Mouse (Mus musculus): ENCODE measurements around the gene Treml1.
"Not testable (repeated sequence)": the region's sequence is repeated elsewhere in the genome, so short reads cannot be mapped to it uniquely, and the experiment has no call there.

Gene Treml1

DNA sequence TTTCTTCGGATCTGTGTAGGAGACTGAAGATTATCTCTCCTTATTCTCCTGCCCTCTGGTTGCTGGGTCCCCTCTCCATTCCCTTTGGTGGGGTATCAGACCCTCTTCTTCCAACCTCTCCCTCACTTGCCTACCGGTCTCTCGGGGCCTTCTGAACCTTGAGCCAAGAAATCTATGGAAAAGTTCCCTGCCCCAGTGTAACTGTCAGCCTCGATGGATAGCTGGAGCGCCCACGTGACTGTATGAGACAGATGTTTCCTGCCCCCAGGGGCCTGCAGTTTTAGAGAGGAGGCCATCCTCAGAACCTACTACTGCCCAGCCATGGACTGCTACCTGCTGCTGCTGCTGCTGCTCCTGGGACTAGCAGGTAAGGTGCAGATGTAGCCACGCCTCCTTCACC is at the start of gene Treml1:
Treml1 (plus strand) TSS at position 301 of the 400 bp plus-strand sequence.
- DNase-seq (ENCODE audit: low read depth, low spot score): no peak

DNA sequence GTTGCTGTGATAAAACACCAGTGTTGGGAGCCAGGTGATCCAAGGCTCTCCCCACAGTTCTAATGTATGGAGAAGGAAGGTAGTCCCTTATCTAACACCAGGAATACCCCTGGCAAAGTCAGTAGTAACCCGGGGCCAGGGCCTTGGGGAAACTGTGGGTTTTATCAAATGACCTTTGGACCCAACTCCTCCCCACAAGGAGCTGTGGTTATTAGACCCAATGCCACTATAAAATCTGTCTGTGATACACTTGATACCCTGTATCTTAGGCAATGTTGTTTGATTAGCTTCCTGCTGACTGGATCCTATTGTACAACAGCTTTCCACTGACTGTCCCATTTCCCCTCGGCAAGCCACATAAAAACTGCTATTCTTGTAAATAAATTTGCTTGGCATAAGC is 47.6 kb upstream of the Treml1 start:
- DNase-seq (ENCODE audit: low read depth, low spot score): no peak

GRCm38 (mm10) chr17:48315905-48316579 is 43.7 kb upstream of the Treml1 start, which contains the start of gene B430306N03Rik:
TSS of gene B430306N03Rik (plus strand) at chr17:48316141.
- DNase-seq (ENCODE audit: low read depth, low spot score): not testable (repeated sequence)

DNA sequence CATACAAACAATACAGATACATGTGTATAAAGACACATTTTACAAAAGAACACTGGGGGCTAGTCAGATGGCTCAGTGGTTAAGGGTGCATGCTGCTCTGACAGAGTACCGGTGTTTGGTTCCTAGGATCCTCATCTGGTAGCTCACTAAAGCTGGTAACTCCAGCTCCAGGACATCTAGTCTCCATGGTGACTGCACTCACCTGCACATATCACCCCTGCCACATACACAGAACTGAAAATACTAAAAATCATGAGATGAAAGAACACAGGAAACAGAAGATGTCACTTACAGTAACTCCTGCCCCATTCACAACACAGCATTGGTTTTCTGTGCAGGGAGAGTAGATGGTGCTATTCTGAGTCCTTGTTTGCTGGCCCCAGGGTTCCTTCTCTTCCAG is 41.0 kb upstream of the Treml1 start:
- no peak for DNase-seq (ENCODE audit: low read depth, low spot score)

GRCm38 (mm10) chr17:48321279-48321678 is 38.4 kb upstream of the Treml1 start:
- no peak for DNase-seq (ENCODE audit: low read depth, low spot score)

- DNase-seq (ENCODE audit: low read depth, low spot score): peak; percentile 87
Observed at GRCm38 (mm10) chr17:48323236-48323635, 36.5 kb upstream of the Treml1 start.

DNA sequence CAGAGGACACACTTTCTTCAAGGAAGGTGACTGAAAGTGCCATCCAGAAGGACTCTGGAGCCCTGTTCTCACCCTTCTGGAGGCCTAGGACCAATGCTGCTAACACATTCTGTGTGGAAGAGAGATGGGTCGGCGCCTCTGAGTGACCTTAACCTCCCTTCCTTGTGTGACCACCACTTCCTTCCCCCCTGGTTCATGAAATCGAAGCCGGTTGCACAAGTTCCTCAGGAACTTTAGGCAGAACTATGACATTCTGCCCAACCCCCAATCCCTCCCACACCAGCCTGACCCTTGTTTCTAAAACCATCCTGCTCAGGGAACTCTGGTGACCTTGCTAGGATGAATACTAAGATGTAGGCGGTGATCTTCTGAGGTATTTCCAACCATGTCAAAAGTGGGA is 35.5 kb upstream of the Treml1 start:
- no peak for DNase-seq (ENCODE audit: low read depth, low spot score)

DNA sequence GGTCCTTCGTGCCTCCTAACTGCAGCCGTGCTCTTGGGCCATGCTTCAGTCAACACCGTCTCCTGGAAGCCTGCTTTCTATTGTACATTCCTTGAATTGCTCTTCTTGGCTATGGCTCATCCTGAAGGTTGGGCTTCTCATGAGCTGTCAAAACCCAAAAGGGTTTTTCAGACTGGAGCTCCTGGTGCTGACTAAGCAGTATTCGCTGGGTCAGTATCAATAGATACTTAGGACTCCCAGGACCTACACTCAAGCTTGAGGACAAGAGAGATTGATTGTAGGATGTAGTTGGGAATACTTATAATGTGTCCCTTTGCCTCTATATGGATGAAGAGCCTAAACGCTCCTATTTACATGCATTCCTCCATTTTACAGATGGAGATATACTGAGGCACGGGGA is 34.6 kb upstream of the Treml1 start:
- DNase-seq (ENCODE audit: low read depth, low spot score): no peak

- no peak for DNase-seq (ENCODE audit: low read depth, low spot score)
Observed at GRCm38 (mm10) chr17:48325638-48326037, 34.1 kb upstream of the Treml1 start.

DNA sequence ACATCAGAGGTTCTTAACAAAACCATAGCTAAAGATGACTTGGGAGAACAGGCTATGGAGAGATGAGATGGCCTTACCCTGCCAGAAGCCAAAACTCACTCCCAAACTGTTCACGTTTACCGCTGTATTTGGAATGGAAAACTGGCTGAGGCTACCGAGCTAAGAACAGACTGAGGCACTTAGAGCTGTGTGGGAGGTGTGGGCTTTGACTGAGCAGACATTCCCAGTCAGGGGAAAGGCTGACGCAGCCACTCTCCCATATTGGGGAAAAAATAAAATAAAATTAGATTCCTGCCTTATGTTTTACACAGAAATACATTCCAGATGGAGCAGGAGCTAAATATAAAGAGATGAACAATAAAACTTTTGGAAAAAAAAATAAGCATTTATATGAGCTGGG is 33.1 kb upstream of the Treml1 start:
- no peak for DNase-seq (ENCODE audit: low read depth, low spot score)

- no peak for DNase-seq (ENCODE audit: low read depth, low spot score)
Observed at GRCm38 (mm10) chr17:48332524-48332923, 27.2 kb upstream of the Treml1 start.

DNA sequence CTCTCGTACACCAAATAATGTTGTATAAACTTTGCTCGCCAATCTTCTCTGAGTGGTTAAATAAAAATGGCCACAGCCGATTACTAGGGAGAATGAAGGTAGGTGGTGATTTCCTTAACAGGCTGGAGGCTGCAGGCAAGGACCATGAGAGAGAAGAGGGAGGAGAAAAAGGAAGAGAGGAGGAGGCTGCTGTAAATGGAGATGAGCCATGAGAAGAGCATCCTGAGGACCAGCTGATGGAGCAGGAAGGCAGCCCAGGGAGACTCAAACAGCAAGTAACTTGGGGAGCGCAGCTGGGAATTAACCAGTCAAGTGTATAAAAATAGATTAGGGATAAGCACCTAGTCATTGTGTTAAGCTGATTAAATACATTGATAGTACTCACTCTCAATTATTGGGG is 25.5 kb upstream of the Treml1 start:
- no peak for DNase-seq (ENCODE audit: low read depth, low spot score)

DNA sequence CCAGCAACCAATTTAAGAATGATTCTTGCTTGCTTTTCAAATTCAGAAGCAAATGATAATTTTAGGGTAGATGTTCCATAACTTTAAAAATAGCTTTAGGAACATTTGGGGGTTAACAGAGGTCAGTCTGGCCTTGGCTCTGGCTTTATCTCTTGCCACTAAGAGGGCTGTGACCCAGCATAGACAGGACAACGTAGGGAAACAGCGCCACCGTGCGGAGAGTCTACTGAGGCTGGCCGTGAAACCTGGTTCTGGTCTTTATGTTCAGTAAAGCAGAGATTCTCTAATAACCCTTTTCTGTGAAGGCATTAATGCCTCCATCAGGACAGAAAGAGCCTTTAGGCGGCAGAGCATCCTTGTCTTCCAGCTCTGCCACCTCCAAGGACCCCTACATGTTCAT is 22.9 kb upstream of the Treml1 start:
- peak; percentile 75 for DNase-seq (ENCODE audit: low read depth, low spot score)

- no peak for DNase-seq (ENCODE audit: low read depth, low spot score)
Observed at GRCm38 (mm10) chr17:48340267-48340666, 19.4 kb upstream of the Treml1 start.

DNA sequence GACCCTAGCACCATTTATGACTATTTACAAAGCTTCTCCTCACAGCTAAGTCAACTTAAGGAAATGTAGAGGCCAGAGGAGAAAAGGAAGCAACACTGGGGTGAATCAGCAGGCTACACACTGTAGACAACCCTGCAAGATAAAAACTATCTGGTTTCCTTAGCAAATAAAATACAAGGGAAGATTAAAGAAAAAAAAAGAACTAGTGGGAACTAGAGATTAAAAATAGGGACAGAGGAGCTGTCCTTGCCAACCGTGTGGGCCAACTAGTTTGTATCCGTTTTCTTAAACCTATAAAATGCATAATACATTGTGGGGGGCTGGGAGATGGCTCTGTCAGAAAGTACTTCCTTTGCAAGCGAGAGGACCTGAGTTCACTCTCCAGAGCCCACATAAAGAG is 17.8 kb upstream of the Treml1 start:
- no peak for DNase-seq (ENCODE audit: low read depth, low spot score)

DNA sequence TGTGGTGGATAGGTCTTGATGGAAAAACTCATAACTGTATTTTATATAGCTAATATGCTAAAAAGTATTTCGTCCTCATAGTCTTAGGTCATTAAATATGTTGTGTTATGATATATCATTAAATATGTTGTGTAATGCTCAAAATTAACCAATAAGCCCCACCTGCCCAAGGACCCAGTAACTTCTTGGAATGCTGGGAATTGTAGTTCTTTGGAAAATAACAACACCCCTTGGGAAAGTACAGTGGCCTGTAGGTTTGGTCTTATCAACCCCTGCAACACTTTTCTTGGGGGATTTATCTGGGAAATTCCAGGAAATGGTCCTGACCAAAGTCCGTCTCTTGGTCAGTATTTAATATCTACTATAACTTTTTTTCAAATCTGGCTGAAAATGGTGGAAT is 16.7 kb upstream of the Treml1 start:
- no peak for DNase-seq (ENCODE audit: low read depth, low spot score)

DNA sequence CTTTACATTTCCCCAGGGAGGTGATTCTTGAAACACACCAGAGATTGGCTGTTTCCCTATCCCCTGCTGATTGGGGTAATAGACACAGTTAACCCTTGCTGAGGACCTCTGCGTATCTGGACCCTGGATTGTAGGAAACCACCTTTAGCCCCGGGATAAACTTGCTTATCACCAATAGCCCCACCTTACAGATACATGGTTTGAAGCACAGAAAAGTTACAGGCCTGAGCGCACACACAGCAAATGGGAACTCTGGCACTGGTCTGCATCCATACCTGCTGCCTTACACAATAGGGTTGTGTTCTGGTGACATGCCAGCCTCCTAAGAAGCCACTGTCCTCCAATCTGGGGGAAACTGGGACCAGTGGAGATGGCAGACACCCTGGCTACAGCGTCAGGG is 13.9 kb upstream of the Treml1 start:
- no peak for DNase-seq (ENCODE audit: low read depth, low spot score)

DNA sequence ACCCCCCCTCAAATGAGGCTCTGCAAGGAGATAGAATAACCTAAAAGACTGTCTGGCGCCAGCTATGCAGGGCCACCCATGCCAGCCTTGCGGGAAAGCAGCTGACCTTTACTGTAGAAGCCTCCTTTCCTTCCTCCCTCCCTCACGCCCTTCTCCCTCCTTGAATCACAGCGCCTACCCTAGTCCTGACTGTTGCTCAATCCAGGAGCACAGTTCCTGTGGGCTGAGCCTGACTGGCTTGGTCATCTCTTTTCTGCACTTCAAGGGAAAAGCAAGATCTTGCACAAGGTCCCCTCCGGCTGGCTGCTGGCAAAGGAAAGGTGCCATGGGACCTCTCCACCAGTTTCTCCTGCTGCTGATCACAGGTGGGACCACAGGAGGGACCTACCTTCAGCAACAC is 13.5 kb upstream of the Treml1 start, which contains the start of gene Trem2:
Trem2 (plus strand) TSS at position 171 of the 400 bp plus-strand sequence.
- no peak for DNase-seq (ENCODE audit: low read depth, low spot score)

DNA sequence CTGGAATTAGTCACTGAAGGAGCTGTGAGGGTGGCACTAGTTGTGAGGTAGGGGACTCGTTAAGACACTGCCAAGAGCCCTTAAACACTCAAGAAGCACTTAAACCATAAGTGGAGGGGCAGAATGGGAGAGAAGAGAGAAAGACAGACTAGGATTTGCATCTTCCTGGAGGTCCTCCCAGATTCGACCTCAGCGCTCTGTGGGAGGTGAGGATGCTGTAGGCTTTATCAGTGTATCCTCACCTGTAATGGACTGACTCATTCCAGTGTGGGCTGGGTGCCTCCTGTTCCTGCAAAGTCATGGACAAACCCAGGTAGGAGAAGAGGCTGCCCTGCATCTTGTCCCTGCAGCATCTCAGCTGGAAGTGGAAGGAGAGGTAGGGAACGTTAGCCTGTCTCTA is 12.9 kb upstream of the Treml1 start:
- DNase-seq (ENCODE audit: low read depth, low spot score): no peak

DNA sequence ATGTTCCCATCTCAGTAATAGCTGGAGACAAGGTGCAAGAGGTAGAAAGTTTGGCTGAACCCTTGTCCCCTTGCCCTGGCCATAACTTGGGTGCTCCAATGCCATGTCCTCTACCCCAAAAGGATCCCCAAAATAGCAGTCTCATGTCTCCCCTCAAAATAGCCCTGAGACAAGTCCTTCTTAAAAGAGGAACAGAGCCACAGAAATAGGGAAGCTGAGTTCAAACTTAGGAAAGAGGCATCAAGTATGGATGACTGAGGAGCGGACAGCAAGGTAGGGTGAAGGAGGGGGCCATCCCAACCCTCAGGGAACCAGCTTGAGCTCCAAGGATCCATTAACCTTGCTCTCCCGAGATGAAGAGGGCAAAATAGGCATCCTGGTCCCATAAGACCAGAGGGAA is 12.4 kb upstream of the Treml1 start:
- no peak for DNase-seq (ENCODE audit: low read depth, low spot score)

DNA sequence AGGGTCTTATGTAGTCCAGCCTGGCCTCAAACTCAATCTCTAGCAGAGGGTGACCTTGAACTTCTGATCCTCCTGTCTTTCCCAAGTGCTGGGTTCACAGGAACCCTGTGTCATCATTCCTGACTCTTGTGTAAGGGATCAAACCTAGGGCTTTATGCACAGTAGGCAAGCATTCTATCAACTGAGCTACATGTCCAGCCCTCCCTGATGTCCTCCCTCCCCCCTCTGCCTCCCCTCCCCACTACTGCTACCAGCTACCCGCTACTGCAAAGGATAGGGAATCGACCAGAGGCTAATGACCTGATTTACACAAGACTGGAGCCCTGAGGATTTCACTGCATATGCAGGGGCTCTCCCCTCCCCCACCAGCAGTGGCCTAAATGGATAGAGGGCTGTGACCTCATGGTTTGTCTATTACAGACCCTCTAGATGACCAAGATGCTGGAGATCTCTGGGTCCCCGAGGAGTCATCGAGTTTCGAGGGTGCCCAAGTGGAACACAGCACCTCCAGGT is 9.0 kb upstream of the Treml1 start:
- DNase-seq (ENCODE audit: low read depth, low spot score): peak; percentile 93

GRCm38 (mm10) chr17:48352976-48353375 is 6.7 kb upstream of the Treml1 start:
- DNase-seq (ENCODE audit: low read depth, low spot score): peak; percentile 88

GRCm38 (mm10) chr17:48355822-48356221 is 3.9 kb upstream of the Treml1 start:
- DNase-seq (ENCODE audit: low read depth, low spot score): no peak

DNA sequence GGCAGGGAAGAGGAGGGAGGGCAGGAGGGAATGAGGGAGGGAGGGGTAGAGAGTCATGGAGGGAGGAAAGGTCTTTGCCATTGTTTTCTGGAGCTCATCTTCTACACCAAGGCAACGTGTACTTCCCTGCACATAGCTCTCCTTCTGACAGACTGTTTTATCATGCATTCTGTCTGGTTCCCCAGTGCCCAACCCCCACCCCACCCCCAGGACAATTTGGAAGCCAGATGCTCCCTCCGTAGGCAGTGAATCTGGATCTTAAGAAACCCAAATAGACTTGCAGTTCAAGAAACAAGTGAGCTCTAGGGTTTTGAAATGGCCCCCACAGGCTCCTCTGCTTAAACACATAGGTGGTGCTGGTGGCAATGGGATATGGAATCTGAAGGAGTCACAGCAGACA is 1.8 kb upstream of the Treml1 start:
- DNase-seq (ENCODE audit: low read depth, low spot score): peak; percentile 21

Measured in R1 (cell line).